Mouse (Mus musculus): Measurements from ENCODE around the gene Gm21903. TPM values are rescaled to one million over a fixed set of nuclear protein-coding genes. Genes with fewer than 3 reads are reported as not detected.
"Not testable (repeated sequence)": the region's sequence is repeated elsewhere in the genome, so short reads cannot be mapped to it uniquely, and the experiment has no call there.

The Gm21903 gene
- total RNA-seq (2014; rRNA removed; ENCODE audit: low replicate concordance) (not detected in 2 replicates), polyA plus RNA-seq (2015; fragmentation: Nextera tagmentation; extraction: Ambion mirVana) (not detected in 2 replicates)

DNA sequence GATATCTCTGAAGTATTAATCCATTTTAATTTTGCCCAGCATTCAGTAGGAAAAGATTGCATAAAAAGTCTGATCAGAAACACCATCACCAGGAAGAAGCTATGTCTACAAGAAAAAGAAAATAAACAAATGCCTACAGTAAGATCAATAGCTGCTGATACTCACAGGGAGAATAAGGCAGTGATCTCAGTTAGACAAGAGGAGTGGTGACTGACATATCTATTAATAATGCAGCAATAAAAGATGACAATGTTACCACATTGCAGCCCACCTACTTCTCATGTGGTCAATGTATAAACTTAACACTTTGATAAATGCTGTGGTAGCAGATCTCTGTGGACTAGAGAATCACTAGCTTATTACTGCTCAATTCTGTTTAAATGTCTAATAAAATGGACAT is at the start of gene Gm21903:
Gene Gm21903 (minus strand): TSS at position 101 of the 400 bp plus-strand sequence.
- Histone ChIP-seq H3K4me2 (ENCODE audit: low read depth, low read length) (no peak within 1 kb of the TSS), H3K27me3 (ENCODE audit: control insufficient read depth, insufficient read depth, low read length) (no peaks in the 10 kb centered on the region), H3K9ac (replicated peaks; ENCODE audit: low read depth, low read length) (no peak within 1 kb of the TSS), H3K4me3 (ENCODE audit: low read depth, low read length) (no peak within 1 kb of the TSS), H3K4me1 (ENCODE audit: control insufficient read depth, insufficient read depth) (no peaks in the 10 kb centered on the region), H3K36me3 (replicated peaks; ENCODE audit: control insufficient read depth, insufficient read depth, low read length) (no peaks in the 10 kb centered on the region), H3K27ac (ENCODE audit: low read depth) (no peak within 1 kb of the TSS), H3K9me3 (replicated peaks; ENCODE audit: control insufficient read depth, low read length) (0 out of 2 replicates have a peak, but pooled peaks cover 3% of the 10 kb centered on the region)
- ATAC-seq (ENCODE audit: insufficient read depth, low read depth) (no peak), DNase-seq (ENCODE audit: low spot score) (no peak)
- TF ChIP-seq EP300 (IDR thresholded peaks at IDR 0.05; ENCODE audit: low read depth) (no peak), CTCF (IDR thresholded peaks at IDR 0.05; ENCODE audit: low read depth) (no peak)

DNA sequence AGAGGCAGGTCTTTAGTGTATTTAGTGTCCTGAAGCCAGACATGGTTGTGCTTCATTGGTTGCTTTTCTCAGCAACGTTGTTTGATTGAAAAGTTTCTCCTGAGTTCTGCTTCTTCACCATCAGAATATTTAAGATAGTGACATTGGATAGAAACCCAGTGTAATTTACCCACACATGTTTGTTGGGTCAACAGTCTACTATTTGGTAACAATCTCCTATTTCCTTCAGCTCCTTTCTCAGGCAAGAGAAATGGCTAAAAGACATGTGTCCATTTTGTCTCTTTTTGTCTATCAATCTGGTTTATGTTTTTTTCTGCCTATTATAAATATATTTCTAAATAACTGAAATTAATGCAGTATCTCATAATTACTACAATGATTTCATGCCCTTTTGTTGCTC is 33.8 kb upstream of the Gm21903 start, which contains the start of gene Esp23:
Gene Esp23 (minus strand): TSS at position 101 of the 400 bp plus-strand sequence.
- DNase-seq (ENCODE audit: low spot score) (no peak), ATAC-seq (ENCODE audit: insufficient read depth, low read depth) (no peak)
- TF ChIP-seq EP300 (IDR thresholded peaks at IDR 0.05; ENCODE audit: low read depth) (no peak), CTCF (IDR thresholded peaks at IDR 0.05; ENCODE audit: low read depth) (no peak)
- Histone ChIP-seq H3K9ac (replicated peaks; ENCODE audit: low read depth, low read length) (no peak within 1 kb of the TSS), H3K36me3 (replicated peaks; ENCODE audit: control insufficient read depth, insufficient read depth, low read length) (no peaks in the 10 kb centered on the region), H3K9me3 (replicated peaks; ENCODE audit: control insufficient read depth, low read length) (peaks cover 10% of the 10 kb centered on the region; the same call in 1 of the 2 replicates), H3K4me3 (ENCODE audit: low read depth, low read length) (no peak within 1 kb of the TSS), H3K27me3 (ENCODE audit: control insufficient read depth, insufficient read depth, low read length) (no peaks in the 10 kb centered on the region), H3K4me1 (ENCODE audit: control insufficient read depth, insufficient read depth) (no peaks in the 10 kb centered on the region), H3K27ac (ENCODE audit: low read depth) (no peak within 1 kb of the TSS), H3K4me2 (ENCODE audit: low read depth, low read length) (no peak within 1 kb of the TSS)
- 26% methylated on average over 1 of the region's 1 CpGs for WGBS

DNA sequence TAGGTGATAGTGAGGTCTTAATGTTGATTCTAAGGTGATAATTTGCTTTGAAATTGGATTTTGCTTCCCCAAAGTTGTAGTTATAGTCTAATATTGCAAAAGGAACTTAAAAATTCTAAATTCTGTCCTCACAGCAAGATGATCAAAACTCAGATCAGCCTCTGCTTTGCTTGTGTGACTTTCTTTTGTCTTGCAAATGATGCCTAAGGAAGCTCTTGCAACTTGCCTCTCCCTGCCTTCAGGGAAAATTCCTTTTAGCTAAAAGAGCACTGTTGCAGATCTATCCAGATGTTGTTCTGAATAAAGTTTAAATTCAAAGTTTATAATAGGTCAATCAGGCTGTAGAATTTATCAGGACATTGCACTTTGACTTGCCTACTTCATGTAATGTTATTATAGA is 20.5 kb upstream of the Gm21903 start:
- Histone ChIP-seq H3K27me3 (ENCODE audit: control insufficient read depth, insufficient read depth, low read length) (no peaks in the 10 kb centered on the region), H3K4me1 (ENCODE audit: control insufficient read depth, insufficient read depth) (no peaks in the 10 kb centered on the region), H3K36me3 (replicated peaks; ENCODE audit: control insufficient read depth, insufficient read depth, low read length) (no peaks in the 10 kb centered on the region), H3K4me3 (ENCODE audit: low read depth, low read length) (no peak overlapping the region), H3K4me2 (ENCODE audit: low read depth, low read length) (no peak overlapping the region), H3K27ac (ENCODE audit: low read depth) (no peak overlapping the region), H3K9ac (replicated peaks; ENCODE audit: low read depth, low read length) (no peak overlapping the region), H3K9me3 (replicated peaks; ENCODE audit: control insufficient read depth, low read length) (peaks cover 19% of the 10 kb centered on the region)
- TF ChIP-seq EP300 (IDR thresholded peaks at IDR 0.05; ENCODE audit: low read depth): no peak
- no peak for TF ChIP-seq CTCF (IDR thresholded peaks at IDR 0.05; ENCODE audit: low read depth)
- ATAC-seq (ENCODE audit: insufficient read depth, low read depth) (no peak), DNase-seq (ENCODE audit: low spot score) (no peak)

DNA sequence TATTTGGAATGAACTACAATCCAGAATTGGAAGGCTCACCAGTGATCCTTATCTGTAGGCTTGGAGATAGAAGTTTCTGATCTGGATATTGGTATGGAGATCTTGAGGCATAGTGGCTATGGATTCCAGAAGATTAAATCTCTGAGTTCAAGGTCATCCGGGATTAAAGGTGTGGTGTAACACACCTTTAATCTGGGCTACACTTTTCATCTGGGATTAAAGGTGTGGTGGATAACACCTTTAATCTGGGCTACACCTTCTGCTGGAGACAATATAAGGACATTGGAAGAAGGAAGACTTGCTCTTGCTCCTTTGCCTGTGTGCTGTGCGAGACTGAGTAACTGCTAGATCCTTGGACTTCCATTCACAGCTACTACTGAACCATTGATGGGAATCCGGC is 6.7 kb downstream of the Gm21903 start, which contains the start of gene Esp24:
Gene Esp24 (plus strand): TSS at position 301 of the 400 bp plus-strand sequence.
- H3K9ac ChIP-seq (replicated peaks; ENCODE audit: low read depth, low read length); H3K9me3 ChIP-seq (replicated peaks; ENCODE audit: control insufficient read depth, low read length); ATAC-seq (ENCODE audit: insufficient read depth, low read depth); H3K4me1 ChIP-seq (ENCODE audit: control insufficient read depth, insufficient read depth); H3K4me2 ChIP-seq (ENCODE audit: low read depth, low read length); H3K36me3 ChIP-seq (replicated peaks; ENCODE audit: control insufficient read depth, insufficient read depth, low read length); DNase-seq (ENCODE audit: low spot score); H3K27me3 ChIP-seq (ENCODE audit: control insufficient read depth, insufficient read depth, low read length); H3K27ac ChIP-seq (ENCODE audit: low read depth); H3K4me3 ChIP-seq (ENCODE audit: low read depth, low read length): not testable (repeated sequence)
- 68% methylated on average over 3 of the region's 3 CpGs for WGBS

DNA sequence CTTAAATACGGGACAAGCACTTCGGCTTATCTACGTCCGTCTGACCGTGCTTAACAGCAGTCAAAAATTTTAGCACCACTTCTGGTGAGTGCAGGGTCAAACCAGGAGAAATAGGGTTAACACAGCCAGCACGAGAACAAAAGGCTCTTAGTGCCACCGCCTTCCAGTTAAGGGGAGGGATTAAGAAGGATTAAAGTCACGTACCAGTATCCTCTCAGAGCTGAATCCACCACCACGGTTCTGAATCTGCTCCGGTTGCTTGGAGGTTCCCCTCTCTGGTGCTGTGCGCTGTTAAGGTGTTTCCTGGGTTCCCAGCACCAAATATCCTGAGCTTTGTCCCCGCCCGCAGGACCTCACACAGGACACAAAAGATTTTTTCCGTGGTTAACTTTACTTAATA is 26.0 kb downstream of the Gm21903 start:
- WGBS: 52% methylated on average over 14 of the region's 14 CpGs
- Histone ChIP-seq H3K27me3 (ENCODE audit: control insufficient read depth, insufficient read depth, low read length) (no peaks in the 10 kb centered on the region), H3K4me3 (ENCODE audit: low read depth, low read length) (no peak overlapping the region), H3K9me3 (replicated peaks; ENCODE audit: control insufficient read depth, low read length) (peaks cover 2% of the 10 kb centered on the region; the same call in 1 of the 2 replicates), H3K4me2 (ENCODE audit: low read depth, low read length) (no peak overlapping the region), H3K36me3 (replicated peaks; ENCODE audit: control insufficient read depth, insufficient read depth, low read length) (no peaks in the 10 kb centered on the region), H3K27ac (ENCODE audit: low read depth) (no peak overlapping the region), H3K9ac (replicated peaks; ENCODE audit: low read depth, low read length) (no peak overlapping the region), H3K4me1 (ENCODE audit: control insufficient read depth, insufficient read depth) (no peaks in the 10 kb centered on the region)
- ATAC-seq (ENCODE audit: insufficient read depth, low read depth): no peak
- TF ChIP-seq CTCF (IDR thresholded peaks at IDR 0.05; ENCODE audit: low read depth): no peak
- TF ChIP-seq EP300 (IDR thresholded peaks at IDR 0.05; ENCODE audit: low read depth): no peak
- no peak for DNase-seq (ENCODE audit: low spot score)

All from heart, postnatal 0 days (tissue).